Mouse (Mus musculus) lung, adult 2 months (tissue): ENCODE data around the gene Chid1. TPM values are rescaled to one million over a fixed set of nuclear protein-coding genes. Genes with fewer than 3 reads are reported as not detected.

Source experiments
- DNase-seq: peaks from one replicate; pipeline ENCODE4 v3.0.0; 2022
- H3K4me1 ChIP-seq: fragments of 200-500 bp; 2 replicates; pipeline ENCODE4 v1.6.1; 2011; ENCODE audit warnings: low read length; ENCODE audit not compliant: control insufficient read depth, insufficient read depth
- H3K4me3 ChIP-seq: fragments of 200-500 bp; replicated peaks from 2 replicates; pipeline ENCODE3; 2011; ENCODE audit warnings: low read depth, mild to moderate bottlenecking, control low read depth, low read length; ENCODE audit errors: extremely low read depth
- CTCF ChIP-seq: fragments of 200-500 bp; IDR thresholded peaks from 2 replicates; pipeline ENCODE4 v1.5.1; 2011; ENCODE audit warnings: mild to moderate bottlenecking, low read length, control low read depth; ENCODE audit not compliant: insufficient read depth
- POLR2A ChIP-seq: fragments of 200-500 bp; IDR thresholded peaks from 2 replicates; pipeline ENCODE4 v1.6.1; 2011; ENCODE audit warnings: low read depth, mild to moderate bottlenecking, control low read depth, low read length, borderline replicate concordance; ENCODE audit errors: extremely low read depth
- WGBS: fragments of 180-500 bp; shearing (Covaris S2); methylation state at CpG from one replicate; pipeline ENCODE4 v1.1.7; 2018; 5-methylcytosine and 5-hydroxymethylcytosine counted together
- polyA plus RNA-seq: library from polyadenylated mRNA; depleted of rRNA; stranded (reverse); fragments of >200 nt; gene quantifications from 2 replicates; pipeline ENCODE4 v1.2.3, GENCODE M21; 2012

The Chid1 gene
- polyA plus RNA-seq, 1 experiment: 20.4 TPM

- H3K4me3 ChIP-seq: peak overlapping the region; percentile 96
- no peak for TF ChIP-seq CTCF
- TF ChIP-seq POLR2A: no peak
- H3K4me1 ChIP-seq: peaks cover 16% of the 10 kb centered on the region
- 5% methylated on average over 18 of the region's 18 CpGs for WGBS
- no peak for DNase-seq
Observed at GRCm38 (mm10) chr7:141538852-141539555, 653 bp downstream of the Chid1 start.

- DNase-seq: no peak
- 58% methylated on average over 1 of the region's 1 CpGs for whole genome bisulfite sequencing
- Histone ChIP-seq H3K4me1 (peaks cover 16% of the 10 kb centered on the region), H3K4me3 (no peak overlapping the region)
- TF ChIP-seq CTCF: no peak
- no peak for TF ChIP-seq POLR2A
Observed at GRCm38 (mm10) chr7:141535570-141535969, 4.1 kb downstream of the Chid1 start.

GRCm38 (mm10) chr7:141525580-141525925 is 14.1 kb downstream of the Chid1 start:
- Histone ChIP-seq H3K4me1 (no peaks in the 10 kb centered on the region), H3K4me3 (no peak overlapping the region)
- TF ChIP-seq POLR2A (no peak), CTCF (no peak)
- WGBS: 91% methylated on average over 4 of the region's 4 CpGs
- no peak for DNase-seq

GRCm38 (mm10) chr7:141524760-141525579 is 14.7 kb downstream of the Chid1 start:
- H3K4me3 ChIP-seq: no peak overlapping the region
- WGBS: 59% methylated on average over 6 of the region's 6 CpGs
- peak; percentile 71 for DNase-seq
- no peaks in the 10 kb centered on the region for H3K4me1 ChIP-seq
- peak; percentile 83 for TF ChIP-seq CTCF
- TF ChIP-seq POLR2A: no peak

GRCm38 (mm10) chr7:141524271-141524670 is 15.4 kb downstream of the Chid1 start:
- TF ChIP-seq POLR2A (no peak), CTCF (no peak)
- H3K4me3 ChIP-seq: no peak overlapping the region
- 91% methylated on average over 4 of the region's 4 CpGs for WGBS
- DNase-seq: no peak
- H3K4me1 ChIP-seq: no peaks in the 10 kb centered on the region

GRCm38 (mm10) chr7:141523007-141523406 is 16.6 kb downstream of the Chid1 start:
- DNase-seq: no peak
- H3K4me1 ChIP-seq: no peaks in the 10 kb centered on the region
- H3K4me3 ChIP-seq: no peak overlapping the region
- WGBS: 56% methylated on average over 4 of the region's 4 CpGs
- TF ChIP-seq POLR2A: no peak
- no peak for TF ChIP-seq CTCF

GRCm38 (mm10) chr7:141519795-141520194 is 19.9 kb downstream of the Chid1 start:
- 65% methylated on average over 1 of the region's 1 CpGs for WGBS
- TF ChIP-seq CTCF (no peak), POLR2A (no peak)
- Histone ChIP-seq H3K4me3 (no peak overlapping the region), H3K4me1 (no peaks in the 10 kb centered on the region)
- no peak for DNase-seq

- DNase-seq: no peak
- no peak for TF ChIP-seq POLR2A
- TF ChIP-seq CTCF: no peak
- WGBS: 77% methylated on average over 3 of the region's 3 CpGs
- no peaks in the 10 kb centered on the region for H3K4me1 ChIP-seq
- no peak overlapping the region for H3K4me3 ChIP-seq
Observed at GRCm38 (mm10) chr7:141518926-141519325, 20.7 kb downstream of the Chid1 start.

GRCm38 (mm10) chr7:141518296-141518695 is 21.4 kb downstream of the Chid1 start:
- TF ChIP-seq CTCF (no peak), POLR2A (no peak)
- Histone ChIP-seq H3K4me3 (no peak overlapping the region), H3K4me1 (no peaks in the 10 kb centered on the region)
- DNase-seq: no peak
- 90% methylated on average over 5 of the region's 5 CpGs for WGBS
